Mouse (Mus musculus) adrenal gland, postnatal 0 days (tissue): ENCODE results near the gene Vmn2r79. TPM values are rescaled to one million over a fixed set of nuclear protein-coding genes. Genes with fewer than 3 reads are reported as not detected.

Experiments used
- polyA plus RNA-seq: library from polyadenylated mRNA; unstranded; fragments of >200 nt; fragmentation: Nextera tagmentation; extraction: Ambion mirVana; gene quantifications from 2 replicates; pipeline ENCODE4 v1.2.1, GENCODE M21; 2015

The Vmn2r79 gene
- polyA plus RNA-seq: 0.02 TPM in 1 of 2 replicates, not detected in the other

GRCm38 (mm10) chr7:86995815-86996214, at the start of gene Vmn2r79:
Vmn2r79 (plus strand) TSS chr7:86996115.

Other genes with a start within 250 kb of the Vmn2r79 start
- gene Folh1, start 220.2 kb upstream of the Vmn2r79 start, polyA plus RNA-seq: 7.0 and 12.5 TPM in 2 replicates
- not detected in 2 replicates for gene Vmn2r77, start 201.1 kb upstream of the Vmn2r79 start, polyA plus RNA-seq
- gene Vmn2r78, start 81.0 kb upstream of the Vmn2r79 start, polyA plus RNA-seq: 0.09 TPM in 1 of 2 replicates, not detected in the other
- 2.5 and 3.4 TPM in 2 replicates for gene Nox4, start 250.0 kb downstream of the Vmn2r79 start, polyA plus RNA-seq